Mouse (Mus musculus) neural tube, embryonic 13.5 days (tissue): ENCODE measurements around the gene Gm7544. TPM values are rescaled to one million over a fixed set of nuclear protein-coding genes. Genes with fewer than 3 reads are reported as not detected.

Experiments used
- ATAC-seq: fragments of 200-750 bp; cut with Nextera tagmentation; 2 replicates; pipeline ENCODE4 v1.8.0; 2017; ENCODE audit warnings: low read depth, mild to moderate bottlenecking, moderate TSS enrichment, moderate library complexity
- H3K27ac ChIP-seq: fragments of 300-500 bp; sonication (generic); replicated peaks from 2 replicates; pipeline ENCODE4 v1.5.1; 2015; ENCODE audit warnings: moderate library complexity, mild to moderate bottlenecking, inconsistent platforms
- H3K27me3 ChIP-seq: fragments of 300-500 bp; sonication (generic); 2 replicates; pipeline ENCODE4 v1.6.1; 2015; ENCODE audit warnings: mild to moderate bottlenecking, inconsistent platforms
- H3K36me3 ChIP-seq: fragments of 300-500 bp; sonication (generic); 2 replicates; pipeline ENCODE4 v1.6.1; 2015; ENCODE audit warnings: mild to moderate bottlenecking, inconsistent platforms
- H3K4me1 ChIP-seq: fragments of 300-500 bp; sonication (generic); replicated peaks from 2 replicates; pipeline ENCODE4 v1.6.1; 2015; ENCODE audit warnings: inconsistent platforms
- H3K4me2 ChIP-seq: fragments of 300-500 bp; sonication (generic); 2 replicates; pipeline ENCODE4 v1.6.1; 2015; ENCODE audit warnings: inconsistent platforms, mild to moderate bottlenecking, moderate library complexity
- H3K4me3 ChIP-seq: fragments of 300-500 bp; sonication (generic); 2 replicates; pipeline ENCODE4 v1.5.1; 2015; ENCODE audit warnings: mild to moderate bottlenecking, inconsistent platforms
- H3K9ac ChIP-seq: fragments of 300-500 bp; sonication (generic); 2 replicates; pipeline ENCODE4 v1.6.1; 2015; ENCODE audit warnings: moderate library complexity, mild to moderate bottlenecking, inconsistent platforms
- H3K9me3 ChIP-seq: fragments of 300-500 bp; sonication (generic); 2 replicates; pipeline ENCODE4 v1.6.1; 2016; ENCODE audit warnings: inconsistent platforms
- WGBS: fragments of 180-500 bp; shearing (Covaris S2); methylation state at CpG from one replicate; pipeline ENCODE4 v1.1.7; 2015; 5-methylcytosine and 5-hydroxymethylcytosine counted together
- polyA plus RNA-seq: library from polyadenylated mRNA; unstranded; fragments of >200 nt; fragmentation: Nextera tagmentation; extraction: Ambion mirVana; gene quantifications from 2 replicates; pipeline ENCODE4 v1.2.1, GENCODE M21; 2015

Gm7544 gene
- polyA plus RNA-seq, 1 experiment from 2014 or later: not detected

DNA sequence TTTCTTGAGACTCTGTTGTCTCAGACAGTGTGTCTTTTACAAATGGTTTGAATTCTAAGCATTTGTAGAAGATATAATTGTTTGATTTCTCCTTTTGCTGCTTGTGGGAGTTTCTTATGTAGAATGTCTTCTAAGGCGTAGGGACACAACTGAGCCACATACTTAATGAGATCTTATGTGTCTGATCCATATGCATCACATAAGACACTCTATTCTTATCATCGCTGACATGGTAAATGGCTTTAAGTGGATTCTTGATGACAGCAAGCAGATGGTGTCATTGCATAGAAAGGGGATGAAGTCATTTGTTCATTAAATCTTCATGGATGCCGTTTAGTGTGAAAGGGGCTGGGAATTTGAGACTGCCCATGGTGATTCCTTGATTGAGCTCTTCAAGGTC lies 49.9 kb downstream of the Gm7544 start:
- Histone ChIP-seq H3K4me3 (no peak overlapping the region), H3K27me3 (no peaks in the 10 kb centered on the region), H3K9ac (no peak overlapping the region), H3K9me3 (no peaks in the 10 kb centered on the region), H3K27ac (no peak overlapping the region; the same call in 1 of the 2 replicates), H3K36me3 (peaks cover 22% of the 10 kb centered on the region), H3K4me2 (no peak overlapping the region), H3K4me1 (no peaks in the 10 kb centered on the region)
- WGBS: 61% methylated on average over 3 of the region's 3 CpGs
- ATAC-seq: peak; percentile 44; the same call in 1 of the 2 replicates

Other genes starting within 250 kb of the Gm7544 start
- gene Mff, start 231.1 kb downstream of the Gm7544 start, polyA plus RNA-seq: 360 TPM in 2 replicates
- gene Tm4sf20, start 187.6 kb downstream of the Gm7544 start, polyA plus RNA-seq: 0.13 and 0.19 TPM in 2 replicates
- gene Gm47791, start 184.8 kb downstream of the Gm7544 start, polyA plus RNA-seq: not detected in 2 replicates
- gene Agfg1, start 116.5 kb downstream of the Gm7544 start, polyA plus RNA-seq: 35.3 and 36.9 TPM in 2 replicates
- gene A030005L19Rik, start 42.7 kb downstream of the Gm7544 start, polyA plus RNA-seq: 0.25 TPM in 1 of 2 replicates, not detected in the other
- not detected in 2 replicates for gene A030014E15Rik, start 31.1 kb downstream of the Gm7544 start, polyA plus RNA-seq
- gene Gm6217, start 24.6 kb downstream of the Gm7544 start, polyA plus RNA-seq: not detected in 2 replicates
- gene A030003K21Rik, start 12.6 kb downstream of the Gm7544 start, polyA plus RNA-seq: not detected in 2 replicates
- gene Gm47955, start 4.3 kb upstream of the Gm7544 start, polyA plus RNA-seq: not detected in 2 replicates
- not detected in 2 replicates for gene Gm47959, start 44.5 kb upstream of the Gm7544 start, polyA plus RNA-seq
- 0.49 and 0.68 TPM in 2 replicates for gene Slc19a3, start 82.4 kb upstream of the Gm7544 start, polyA plus RNA-seq
- not detected in 2 replicates for gene Krtap28-10, start 86.5 kb upstream of the Gm7544 start, polyA plus RNA-seq
- gene Gm47969, start 88.9 kb upstream of the Gm7544 start, polyA plus RNA-seq: not detected in 2 replicates
- not detected in 2 replicates for gene A030005K14Rik, start 103.4 kb upstream of the Gm7544 start, polyA plus RNA-seq
- gene Krtap28-13, start 104.9 kb upstream of the Gm7544 start, polyA plus RNA-seq: not detected in 2 replicates
- not detected in 2 replicates for gene Ccl20, start 160.8 kb upstream of the Gm7544 start, polyA plus RNA-seq
- gene Daw1, start 203.7 kb upstream of the Gm7544 start, polyA plus RNA-seq: 0.28 and 0.48 TPM in 2 replicates